Mouse (Mus musculus) heart, postnatal 0 days (tissue): ENCODE data around the gene Gp5.

Source experiments
- CTCF ChIP-seq: IDR thresholded peaks from 2 replicates; pipeline ENCODE4 v1.5.1; 2016; ENCODE audit warnings: antibody characterized with exemption, control low read depth, low read depth
- EP300 ChIP-seq: IDR thresholded peaks from 2 replicates; pipeline ENCODE4 v1.6.1; 2016; ENCODE audit warnings: antibody characterized with exemption, low read depth

DNA sequence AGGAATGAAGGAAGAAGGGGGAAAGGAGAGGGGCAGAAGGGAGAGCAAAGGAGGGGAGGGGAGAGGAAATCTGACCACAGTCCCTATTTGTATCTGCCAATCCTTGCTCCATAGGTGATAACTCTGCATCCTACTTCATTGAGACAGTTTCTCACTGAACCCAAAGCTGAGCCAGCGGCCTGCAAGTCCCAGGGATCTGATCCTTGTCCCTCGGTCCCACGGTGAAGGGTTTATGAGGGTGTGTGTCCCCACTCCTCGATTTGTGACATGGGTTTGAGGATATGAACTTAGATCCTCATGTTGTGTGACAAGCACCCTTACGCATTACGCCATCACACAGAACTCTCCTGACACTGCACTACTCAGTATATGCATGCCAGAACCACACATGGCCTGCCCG, 15.5 kb downstream of the Gp5 start:
- no peak for TF ChIP-seq CTCF
- no peak for TF ChIP-seq EP300
